Mouse (Mus musculus) olfactory bulb, adult 2 months (tissue): ENCODE results near the gene Pid1. TPM values are rescaled to one million over a fixed set of nuclear protein-coding genes. Genes with fewer than 3 reads are reported as not detected.

Experiments used
- H3K27ac ChIP-seq: fragments of 200-500 bp; 2 replicates; pipeline ENCODE4 v1.5.1; 2012; ENCODE audit warnings: low read depth, low read length; ENCODE audit not compliant: insufficient read depth
- H3K4me1 ChIP-seq: fragments of 200-500 bp; 2 replicates; pipeline ENCODE4 v1.6.1; 2012; ENCODE audit warnings: low read length; ENCODE audit not compliant: control insufficient read depth, insufficient read depth
- H3K4me3 ChIP-seq: fragments of 200-500 bp; 2 replicates; pipeline ENCODE4 v1.5.1; 2012; ENCODE audit warnings: mild to moderate bottlenecking, low read depth, low read length, moderate library complexity; ENCODE audit not compliant: insufficient read depth
- CTCF ChIP-seq: fragments of 200-500 bp; IDR thresholded peaks from 2 replicates; pipeline ENCODE4 v1.5.1; 2012; ENCODE audit warnings: low read depth, mild to moderate bottlenecking, low read length, moderate library complexity; ENCODE audit not compliant: insufficient read depth
- POLR2A ChIP-seq: fragments of 200-500 bp; IDR thresholded peaks from 2 replicates; pipeline ENCODE4 v1.6.1; 2012; ENCODE audit warnings: mild to moderate bottlenecking, low read depth, low read length, moderate library complexity; ENCODE audit not compliant: insufficient read depth
- WGBS: fragments of 180-500 bp; shearing (Covaris S2); methylation state at CpG from one replicate; pipeline ENCODE4 v1.1.7; 2018; 5-methylcytosine and 5-hydroxymethylcytosine counted together
- polyA plus RNA-seq: library from polyadenylated mRNA; stranded (reverse); fragments of >200 nt; gene quantifications from 2 replicates; pipeline ENCODE4 v1.2.4, GENCODE M21; 2012; ENCODE audit warnings: low replicate concordance; ENCODE audit not compliant: missing spikeins, insufficient read depth, insufficient read length

The Pid1 gene
- polyA plus RNA-seq, 1 experiment = not detected

GRCm38 (mm10) chr1:84325309-84325708 is 38.7 kb downstream of the Pid1 start:
- Histone ChIP-seq H3K4me1 (0 out of 2 replicates have a peak, but pooled peaks cover 2% of the 10 kb centered on the region), H3K4me3 (no peak overlapping the region), H3K27ac (no peak overlapping the region)
- no peak for TF ChIP-seq CTCF
- TF ChIP-seq POLR2A = no peak
- WGBS = 18% methylated on average over 3 of the region's 3 CpGs

- Histone ChIP-seq H3K27ac (peak overlapping the region; percentile 67), H3K4me1 (0 out of 2 replicates have a peak, but pooled peaks cover 2% of the 10 kb centered on the region), H3K4me3 (no peak overlapping the region)
- 23% methylated on average over 4 of the region's 4 CpGs for WGBS
- TF ChIP-seq POLR2A (no peak), CTCF (no peak)
Measured at GRCm38 (mm10) chr1:84321327-84321726, 42.7 kb downstream of the Pid1 start.

GRCm38 (mm10) chr1:84318569-84318968 is 45.4 kb downstream of the Pid1 start:
- Histone ChIP-seq H3K27ac (no peak overlapping the region), H3K4me1 (0 out of 2 replicates have a peak, but pooled peaks cover 2% of the 10 kb centered on the region), H3K4me3 (no peak overlapping the region)
- WGBS = 100% methylated on average over 1 of the region's 1 CpGs
- TF ChIP-seq CTCF (no peak), POLR2A (no peak)

- Histone ChIP-seq H3K4me3 (no peak overlapping the region), H3K4me1 (0 out of 2 replicates have a peak, but pooled peaks cover 2% of the 10 kb centered on the region), H3K27ac (no peak overlapping the region)
- TF ChIP-seq CTCF (no peak), POLR2A (no peak)
- 90% methylated on average over 1 of the region's 1 CpGs for WGBS
Measured at GRCm38 (mm10) chr1:84317827-84318226, 46.2 kb downstream of the Pid1 start.

- 70% methylated on average over 2 of the region's 2 CpGs for WGBS
- no peak for TF ChIP-seq POLR2A
- no peak for TF ChIP-seq CTCF
- Histone ChIP-seq H3K4me3 (no peak overlapping the region), H3K4me1 (no peaks in the 10 kb centered on the region), H3K27ac (no peak overlapping the region)
Measured at GRCm38 (mm10) chr1:84309966-84310460, 54.0 kb downstream of the Pid1 start.

GRCm38 (mm10) chr1:84305713-84306421 is 58.1 kb downstream of the Pid1 start:
- Histone ChIP-seq H3K4me1 (no peaks in the 10 kb centered on the region), H3K4me3 (no peak overlapping the region), H3K27ac (no peak overlapping the region)
- TF ChIP-seq CTCF (no peak), POLR2A (no peak)
- WGBS = 75% methylated on average over 16 of the region's 16 CpGs

GRCm38 (mm10) chr1:84302788-84303187 is 61.2 kb downstream of the Pid1 start:
- H3K4me1 ChIP-seq = no peaks in the 10 kb centered on the region
- TF ChIP-seq POLR2A (no peak), CTCF (no peak)
- no peak overlapping the region for H3K4me3 ChIP-seq
- WGBS = 74% methylated on average over 3 of the region's 3 CpGs
- no peak overlapping the region for H3K27ac ChIP-seq

GRCm38 (mm10) chr1:84299719-84300118 is 64.3 kb downstream of the Pid1 start:
- no peak overlapping the region for H3K4me3 ChIP-seq
- H3K27ac ChIP-seq = no peak overlapping the region
- H3K4me1 ChIP-seq = no peaks in the 10 kb centered on the region
- 66% methylated on average over 1 of the region's 1 CpGs for WGBS
- TF ChIP-seq POLR2A = no peak
- no peak for TF ChIP-seq CTCF

- TF ChIP-seq CTCF (peak; percentile 33; the same call in 1 of the 2 replicates), POLR2A (no peak)
- H3K4me3 ChIP-seq = no peak overlapping the region
- 7% methylated on average over 6 of the region's 6 CpGs for WGBS
- H3K27ac ChIP-seq = peak overlapping the region; percentile 38; the same call in 1 of the 2 replicates
- H3K4me1 ChIP-seq = peaks cover 8% of the 10 kb centered on the region
Measured at GRCm38 (mm10) chr1:84286682-84287111, 77.3 kb downstream of the Pid1 start.
